Mouse (Mus musculus): ENCODE data around the gene Blzf1. TPM values are rescaled to one million over a fixed set of nuclear protein-coding genes. Genes with fewer than 3 reads are reported as not detected.
A peak's percentile ranks its signal among the peaks of the same experiment; 100 is the strongest.

Blzf1 gene
- polyA plus RNA-seq, 1 experiment from 2014 or later, result 29.5 TPM

DNA sequence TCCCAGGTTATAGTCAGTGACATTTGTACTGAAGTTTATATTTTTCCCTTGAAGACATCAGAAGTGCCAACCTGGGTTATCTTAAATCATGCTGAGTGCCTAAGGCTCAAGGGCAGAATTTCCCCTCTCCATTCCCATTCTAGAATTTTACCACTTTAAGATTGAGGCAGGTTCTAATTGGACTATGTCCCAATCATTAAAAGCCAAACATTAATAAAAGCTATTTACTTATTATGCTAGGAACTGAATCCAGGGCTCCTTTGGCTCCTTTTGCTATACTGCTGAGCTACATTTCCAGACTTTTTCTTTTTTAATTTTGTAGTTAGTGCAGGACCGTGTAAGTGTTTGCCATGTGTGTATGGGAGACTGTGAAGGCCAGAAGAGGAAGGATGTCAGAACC is 55.9 kb downstream of the Blzf1 start:
- Histone ChIP-seq H3K4me2 (replicated peaks) (no peak overlapping the region), H3K4me1 (peaks cover 17% of the 10 kb centered on the region), H3K9ac (no peak overlapping the region), H3K4me3 (no peak overlapping the region), H3K27ac (no peak overlapping the region), H3K36me3 (no peaks in the 10 kb centered on the region), H3K9me3 (no peaks in the 10 kb centered on the region), H3K27me3 (no peaks in the 10 kb centered on the region)
- ATAC-seq (ENCODE audit: insufficient number of reproducible peaks, insufficient read depth, low FRiP score, low TSS enrichment), result no peak
- 89% methylated on average over 1 of the region's 1 CpGs for WGBS

DNA sequence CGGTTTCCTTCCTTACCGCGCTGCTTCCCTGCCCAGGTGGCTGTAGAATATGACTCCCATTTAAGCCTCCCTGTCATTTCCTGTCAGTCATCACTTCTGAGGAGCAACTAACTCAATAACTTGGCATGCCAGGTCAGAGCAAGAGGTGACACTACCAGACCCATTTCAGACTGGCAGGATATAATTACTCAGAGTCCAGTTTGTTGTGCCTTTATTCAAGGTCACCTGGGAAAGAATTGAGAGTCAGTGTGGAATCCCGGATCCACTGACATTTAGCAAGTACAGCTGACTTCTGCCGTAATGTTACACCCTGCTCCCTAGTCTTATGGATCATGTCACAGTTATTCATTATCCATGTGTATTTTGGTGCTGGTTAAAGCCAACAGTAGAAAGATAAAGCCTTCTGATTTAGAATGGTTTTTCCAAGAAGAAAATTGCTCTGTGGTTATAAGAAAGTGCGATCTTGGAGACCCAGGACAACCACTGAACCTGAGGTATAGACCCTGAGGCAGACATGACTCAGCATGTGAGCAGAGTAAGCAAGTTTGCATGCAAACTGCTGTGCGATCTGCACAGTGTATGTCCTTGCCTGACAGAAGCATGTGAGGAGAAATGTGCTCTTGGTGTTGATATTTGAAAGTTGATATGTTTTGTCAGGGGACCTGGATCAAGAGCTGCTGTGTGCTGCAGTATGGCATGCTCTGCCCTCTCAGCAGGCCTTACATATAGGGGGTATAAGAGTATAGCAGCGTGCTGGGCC is 56.7 kb downstream of the Blzf1 start:
- no peaks in the 10 kb centered on the region for H3K9me3 ChIP-seq
- H3K27me3 ChIP-seq, result no peaks in the 10 kb centered on the region
- H3K4me1 ChIP-seq, result peaks cover 19% of the 10 kb centered on the region
- H3K36me3 ChIP-seq, result no peaks in the 10 kb centered on the region
- H3K27ac ChIP-seq, result no peak overlapping the region
- H3K4me2 ChIP-seq (replicated peaks), result peak overlapping the region; percentile 58
- H3K4me3 ChIP-seq, result peak overlapping the region; percentile 72; the same call in 1 of the 2 replicates
- no peak overlapping the region for H3K9ac ChIP-seq
- ATAC-seq (ENCODE audit: insufficient number of reproducible peaks, insufficient read depth, low FRiP score, low TSS enrichment), result no peak
- WGBS, result 39% methylated on average over 8 of the region's 8 CpGs

DNA sequence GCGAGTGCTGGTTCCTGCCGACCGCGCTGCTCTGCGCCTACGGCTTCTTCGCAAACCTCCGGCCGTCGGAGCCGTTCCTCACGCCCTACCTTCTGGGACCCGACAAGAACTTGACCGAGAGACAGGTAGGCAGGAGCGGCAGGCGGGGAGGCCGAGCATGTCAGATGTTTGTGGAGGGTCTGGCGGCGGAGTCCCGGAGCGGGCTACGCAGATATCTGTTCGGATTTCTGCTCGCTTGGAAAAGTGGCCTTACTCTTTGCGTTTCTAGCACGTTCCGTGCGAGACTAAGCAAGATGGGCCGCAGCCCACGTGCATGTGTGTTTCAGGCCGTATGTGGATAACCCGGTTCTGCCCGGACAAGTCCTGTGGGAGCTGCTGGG is 58.0 kb downstream of the Blzf1 start:
- peaks cover 19% of the 10 kb centered on the region for H3K4me1 ChIP-seq
- no peaks in the 10 kb centered on the region for H3K9me3 ChIP-seq
- no peak overlapping the region for H3K27ac ChIP-seq
- ATAC-seq (ENCODE audit: insufficient number of reproducible peaks, insufficient read depth, low FRiP score, low TSS enrichment), result no peak; the same call in none of the 2 replicates
- under 1% methylated on average over 33 of the region's 33 CpGs for WGBS
- peak overlapping the region; percentile 72 for H3K4me3 ChIP-seq
- peak overlapping the region; percentile 58 for H3K4me2 ChIP-seq (replicated peaks)
- H3K27me3 ChIP-seq, result no peaks in the 10 kb centered on the region
- peak overlapping the region; percentile 63 for H3K9ac ChIP-seq
- no peaks in the 10 kb centered on the region for H3K36me3 ChIP-seq

DNA sequence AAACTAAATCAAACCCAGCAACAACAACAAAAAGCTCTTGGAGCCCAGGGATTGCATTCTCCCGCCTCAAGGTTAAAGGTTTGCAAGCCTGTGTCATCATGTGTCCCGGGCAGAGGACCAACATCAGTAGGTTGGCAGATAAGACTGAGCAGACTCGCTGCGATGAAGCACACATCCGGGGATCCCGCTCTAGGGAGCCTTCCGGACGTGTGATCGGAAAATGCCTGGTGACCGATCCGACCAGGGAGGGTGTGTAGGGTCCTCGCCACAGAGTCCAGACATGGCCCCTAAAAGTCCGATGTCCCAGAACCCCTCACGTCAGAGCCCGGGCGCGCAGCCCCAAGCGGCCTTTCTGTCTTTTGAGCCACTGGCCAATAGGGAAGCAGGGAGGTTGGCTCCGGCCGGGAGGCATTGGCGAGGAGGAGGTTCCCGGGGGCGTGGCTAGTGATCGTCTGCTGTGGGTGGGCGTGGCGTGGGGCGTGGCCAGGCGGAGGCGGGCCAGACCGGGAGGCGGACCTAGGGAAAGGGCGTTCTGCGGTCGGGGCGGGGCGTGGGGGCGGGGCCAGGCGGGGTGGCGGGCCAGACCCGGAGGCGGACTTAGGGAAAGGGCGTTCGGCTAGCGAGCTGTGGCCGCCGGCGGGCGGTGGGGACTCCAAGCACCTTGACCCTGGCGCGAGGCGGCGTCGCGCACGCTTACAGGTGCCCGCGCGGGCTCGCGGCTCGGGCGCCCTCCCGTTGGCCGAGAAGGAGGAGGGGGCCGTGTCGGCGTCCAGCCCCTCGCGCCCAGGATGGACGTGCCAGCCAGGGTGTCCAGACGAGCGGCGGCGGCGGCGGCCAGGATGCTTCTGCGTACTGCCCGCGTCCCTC is 58.6 kb downstream of the Blzf1 start, which contains the start of gene Slc19a2:
Gene Slc19a2, plus strand, starts transcription at position 582 of the 867 bp plus-strand sequence.
- Histone ChIP-seq H3K9me3 (no peaks in the 10 kb centered on the region), H3K27ac (no peak within 1 kb of the TSS), H3K4me1 (peaks cover 19% of the 10 kb centered on the region), H3K9ac (peak within 1 kb of the TSS; percentile 63), H3K36me3 (no peaks in the 10 kb centered on the region), H3K4me3 (peak within 1 kb of the TSS; percentile 72), H3K27me3 (no peaks in the 10 kb centered on the region), H3K4me2 (replicated peaks) (peak within 1 kb of the TSS; percentile 58)
- ATAC-seq (ENCODE audit: insufficient number of reproducible peaks, insufficient read depth, low FRiP score, low TSS enrichment), result peak; percentile 95
- under 1% methylated on average over 71 of the region's 79 CpGs for WGBS

DNA sequence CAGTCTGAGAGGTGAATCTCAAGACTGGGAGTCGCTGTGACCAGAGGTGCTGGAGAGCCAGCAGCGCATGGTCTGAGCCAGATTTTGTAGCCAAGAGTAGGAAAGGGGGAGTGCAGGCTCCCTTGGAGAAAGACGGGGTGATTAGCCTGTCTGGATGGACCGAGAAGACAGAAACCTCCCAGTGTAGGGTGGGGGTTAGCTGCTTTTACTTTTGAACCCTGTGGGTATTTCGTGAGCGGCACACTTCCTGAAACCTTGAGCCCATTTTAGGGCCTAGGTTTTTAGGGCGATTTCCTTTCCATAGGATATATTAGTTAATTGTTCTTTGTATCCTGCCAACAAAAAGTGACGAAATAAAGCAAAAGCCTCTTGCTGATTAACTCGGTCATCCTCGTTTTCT is 59.3 kb downstream of the Blzf1 start:
- Histone ChIP-seq H3K27me3 (no peaks in the 10 kb centered on the region), H3K9ac (peak overlapping the region; percentile 24; the same call in 1 of the 2 replicates), H3K4me2 (replicated peaks) (peak overlapping the region; percentile 58), H3K9me3 (no peaks in the 10 kb centered on the region), H3K4me1 (peaks cover 19% of the 10 kb centered on the region), H3K36me3 (no peaks in the 10 kb centered on the region), H3K4me3 (peak overlapping the region; percentile 72), H3K27ac (no peak overlapping the region)
- no peak for ATAC-seq (ENCODE audit: insufficient number of reproducible peaks, insufficient read depth, low FRiP score, low TSS enrichment)
- 7% methylated on average over 10 of the region's 10 CpGs for WGBS

DNA sequence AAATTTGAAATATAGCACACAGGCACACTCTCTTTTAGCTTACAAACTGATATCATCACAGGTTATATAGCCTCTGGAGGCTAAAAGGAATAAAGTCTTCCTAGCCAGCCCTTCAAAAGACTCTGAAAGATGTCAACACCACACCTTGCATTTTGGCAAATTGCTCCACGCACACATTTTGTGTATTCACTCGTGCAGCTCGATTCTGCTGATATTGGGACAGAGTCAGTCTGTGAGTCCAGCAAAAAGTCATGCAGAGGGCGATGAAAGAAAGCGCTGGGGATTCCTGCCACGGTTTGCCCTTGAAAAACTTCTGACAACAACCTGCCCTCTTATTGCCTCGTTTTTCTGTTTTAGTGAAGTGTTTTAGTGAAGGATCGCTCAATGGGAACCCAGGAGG is 59.8 kb downstream of the Blzf1 start:
- Histone ChIP-seq H3K27ac (no peak overlapping the region), H3K9ac (0 out of 2 replicates have a peak overlapping the region, but pooled peaks have one; percentile 24), H3K36me3 (no peaks in the 10 kb centered on the region), H3K4me3 (no peak overlapping the region; the same call in 1 of the 2 replicates), H3K9me3 (no peaks in the 10 kb centered on the region), H3K4me2 (replicated peaks) (peak overlapping the region; percentile 58; the same call in 1 of the 2 replicates), H3K27me3 (no peaks in the 10 kb centered on the region), H3K4me1 (peaks cover 19% of the 10 kb centered on the region)
- 35% methylated on average over 8 of the region's 8 CpGs for WGBS
- no peak for ATAC-seq (ENCODE audit: insufficient number of reproducible peaks, insufficient read depth, low FRiP score, low TSS enrichment)

DNA sequence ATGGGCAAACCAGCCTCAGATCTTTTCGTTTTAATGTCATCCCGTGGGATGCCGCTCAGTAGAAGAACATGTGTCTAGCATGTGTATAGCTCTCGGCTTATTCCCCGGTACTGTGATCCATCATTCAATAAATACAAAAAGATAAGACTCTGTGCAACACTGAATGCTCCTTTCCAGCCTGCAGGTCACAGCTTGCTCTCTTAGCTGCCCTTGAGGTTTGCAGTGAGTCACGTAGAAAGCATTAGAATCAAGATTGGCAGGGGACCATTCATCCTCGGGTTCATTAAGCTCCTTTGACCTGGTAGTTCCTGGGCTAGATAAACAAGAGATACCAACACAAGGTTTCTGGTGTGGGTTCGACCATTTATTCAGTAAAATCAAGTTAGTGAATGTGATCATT is 64.5 kb downstream of the Blzf1 start:
- Histone ChIP-seq H3K9ac (no peak overlapping the region), H3K36me3 (no peaks in the 10 kb centered on the region), H3K27me3 (no peaks in the 10 kb centered on the region), H3K27ac (no peak overlapping the region), H3K9me3 (no peaks in the 10 kb centered on the region), H3K4me1 (0 out of 2 replicates have a peak, but pooled peaks cover 2% of the 10 kb centered on the region), H3K4me3 (no peak overlapping the region), H3K4me2 (replicated peaks) (no peak overlapping the region)
- 56% methylated on average over 8 of the region's 8 CpGs for WGBS
- no peak for ATAC-seq (ENCODE audit: insufficient number of reproducible peaks, insufficient read depth, low FRiP score, low TSS enrichment)

DNA sequence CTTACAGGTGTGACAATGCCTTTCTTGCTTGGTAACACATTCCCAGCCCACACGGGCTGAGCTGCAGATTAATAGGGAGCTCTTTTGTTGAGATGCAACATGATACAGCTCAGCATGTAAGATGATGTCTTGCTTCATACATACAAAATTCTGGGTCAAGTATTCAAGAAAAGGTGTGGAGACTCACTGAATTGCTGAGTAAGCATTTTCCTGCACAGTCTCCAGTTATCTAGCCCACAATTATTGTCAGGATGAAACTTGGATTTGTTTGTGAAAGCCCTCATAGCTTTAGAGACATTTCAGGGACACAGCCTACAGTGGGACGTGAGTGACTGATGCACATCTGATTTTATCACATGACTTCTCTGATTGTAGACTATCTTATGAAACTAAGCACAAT is 65.8 kb downstream of the Blzf1 start:
- 71% methylated on average over 2 of the region's 2 CpGs for WGBS
- Histone ChIP-seq H3K9ac (no peak overlapping the region), H3K36me3 (no peaks in the 10 kb centered on the region), H3K27me3 (no peaks in the 10 kb centered on the region), H3K27ac (no peak overlapping the region), H3K4me2 (replicated peaks) (no peak overlapping the region), H3K9me3 (no peaks in the 10 kb centered on the region), H3K4me1 (0 out of 2 replicates have a peak, but pooled peaks cover 2% of the 10 kb centered on the region), H3K4me3 (no peak overlapping the region)
- ATAC-seq (ENCODE audit: insufficient number of reproducible peaks, insufficient read depth, low FRiP score, low TSS enrichment), result no peak

Other genes with a start within 250 kb of the Blzf1 start
- gene Sell, start 245.5 kb downstream of the Blzf1 start, polyA plus RNA-seq (2016; fragmentation: Nextera tagmentation; extraction: Ambion mirVana), result 0.06 and 0.17 TPM in 2 replicates
- gene Selp, start 192.2 kb downstream of the Blzf1 start, polyA plus RNA-seq (2016; fragmentation: Nextera tagmentation; extraction: Ambion mirVana), result not detected in 2 replicates
- gene F5, start 155.7 kb downstream of the Blzf1 start, polyA plus RNA-seq (2016; fragmentation: Nextera tagmentation; extraction: Ambion mirVana), result 0.27 and 0.32 TPM in 2 replicates
- gene Slc19a2, start 58.4 kb downstream of the Blzf1 start, polyA plus RNA-seq (2016; fragmentation: Nextera tagmentation; extraction: Ambion mirVana), result 10.1 and 11.7 TPM in 2 replicates
- gene Ccdc181, start 31.9 kb downstream of the Blzf1 start, polyA plus RNA-seq (2016; fragmentation: Nextera tagmentation; extraction: Ambion mirVana), result 7.4 and 8.3 TPM in 2 replicates
- gene Nme7, start 3.4 kb downstream of the Blzf1 start, polyA plus RNA-seq (2016; fragmentation: Nextera tagmentation; extraction: Ambion mirVana), result 36.5 and 41.0 TPM in 2 replicates
- gene Atp1b1, start 150.9 kb upstream of the Blzf1 start, polyA plus RNA-seq (2016; fragmentation: Nextera tagmentation; extraction: Ambion mirVana), result 10.4 and 12.6 TPM in 2 replicates